Mouse (Mus musculus) limb, embryonic 15.5 days (tissue): ENCODE results near the gene Cd209e. TPM values are rescaled to one million over a fixed set of nuclear protein-coding genes. Genes with fewer than 3 reads are reported as not detected.
"Not testable (repeated sequence)": the region's sequence is repeated elsewhere in the genome, so short reads cannot be mapped to it uniquely, and the experiment has no call there.

Experiments
- ATAC-seq: fragments of 200-750 bp; cut with Nextera tagmentation; 2 replicates; pipeline ENCODE4 v1.8.0; 2017; ENCODE audit warnings: low read depth, moderate TSS enrichment; ENCODE audit not compliant: insufficient number of reproducible peaks, low FRiP score, low TSS enrichment
- H3K27ac ChIP-seq: fragments of 300-500 bp; sonication (generic); 2 replicates; pipeline ENCODE4 v1.5.1; 2015; ENCODE audit warnings: moderate library complexity, mild to moderate bottlenecking, inconsistent platforms
- H3K27me3 ChIP-seq: fragments of 300-500 bp; sonication (generic); 2 replicates; pipeline ENCODE4 v1.6.1; 2015; ENCODE audit warnings: inconsistent platforms
- H3K36me3 ChIP-seq: fragments of 300-500 bp; sonication (generic); 2 replicates; pipeline ENCODE4 v1.6.1; 2015; ENCODE audit warnings: inconsistent platforms
- H3K4me1 ChIP-seq: fragments of 300-500 bp; sonication (generic); 2 replicates; pipeline ENCODE4 v1.6.1; 2015; ENCODE audit warnings: inconsistent platforms
- H3K4me2 ChIP-seq: fragments of 300-500 bp; sonication (generic); 2 replicates; pipeline ENCODE4 v1.6.1; 2015; ENCODE audit warnings: mild to moderate bottlenecking, inconsistent platforms
- H3K4me3 ChIP-seq: fragments of 300-500 bp; sonication (generic); 2 replicates; pipeline ENCODE4 v1.5.1; 2015; ENCODE audit warnings: mild to moderate bottlenecking, inconsistent platforms
- H3K9ac ChIP-seq: fragments of 300-500 bp; sonication (generic); 2 replicates; pipeline ENCODE4 v1.6.1; 2015; ENCODE audit warnings: inconsistent platforms
- H3K9me3 ChIP-seq: fragments of 300-500 bp; sonication (generic); 2 replicates; pipeline ENCODE4 v1.6.1; 2016; ENCODE audit warnings: inconsistent platforms
- WGBS: fragments of 180-500 bp; shearing (Covaris S2); methylation state at CpG from one replicate; pipeline ENCODE4 v1.1.7; 2015; 5-methylcytosine and 5-hydroxymethylcytosine counted together
- polyA plus RNA-seq: library from polyadenylated mRNA; unstranded; fragments of >200 nt; fragmentation: Nextera tagmentation; extraction: Ambion mirVana; gene quantifications from 2 replicates; pipeline ENCODE4 v1.2.1, GENCODE M21; 2015

Cd209e gene
- polyA plus RNA-seq, result not detected in 2 replicates

DNA sequence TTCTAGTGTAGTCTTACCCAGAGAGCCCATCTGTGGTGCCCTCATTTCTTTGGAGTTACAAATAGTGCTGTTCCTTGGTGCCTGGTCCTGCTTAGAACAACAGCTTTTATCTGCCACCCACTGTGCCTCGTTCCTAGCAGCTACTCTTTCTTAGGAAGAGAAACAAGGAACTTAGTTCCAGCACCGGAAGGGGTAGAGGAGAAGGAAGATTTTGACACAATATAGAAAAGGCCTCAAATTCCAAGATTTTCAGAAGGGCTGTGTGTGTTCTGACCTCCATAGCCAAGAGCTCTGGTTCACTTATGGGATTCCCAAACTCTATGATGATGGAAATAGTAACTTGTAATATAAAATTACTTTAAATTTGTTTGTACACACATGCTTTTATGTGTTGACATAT, at the start of gene Cd209e:
Cd209e (minus strand) TSS at position 101 of the 400 bp plus-strand sequence.
- Histone ChIP-seq H3K9me3 (no peaks in the 10 kb centered on the region; the same call in 1 of the 2 replicates), H3K36me3 (no peaks in the 10 kb centered on the region), H3K4me3 (no peak within 1 kb of the TSS), H3K27me3 (no peaks in the 10 kb centered on the region), H3K4me2 (no peak within 1 kb of the TSS), H3K9ac (no peak within 1 kb of the TSS), H3K27ac (no peak within 1 kb of the TSS), H3K4me1 (no peaks in the 10 kb centered on the region)
- WGBS, result 60% methylated on average over 2 of the region's 2 CpGs
- ATAC-seq, result no peak

DNA sequence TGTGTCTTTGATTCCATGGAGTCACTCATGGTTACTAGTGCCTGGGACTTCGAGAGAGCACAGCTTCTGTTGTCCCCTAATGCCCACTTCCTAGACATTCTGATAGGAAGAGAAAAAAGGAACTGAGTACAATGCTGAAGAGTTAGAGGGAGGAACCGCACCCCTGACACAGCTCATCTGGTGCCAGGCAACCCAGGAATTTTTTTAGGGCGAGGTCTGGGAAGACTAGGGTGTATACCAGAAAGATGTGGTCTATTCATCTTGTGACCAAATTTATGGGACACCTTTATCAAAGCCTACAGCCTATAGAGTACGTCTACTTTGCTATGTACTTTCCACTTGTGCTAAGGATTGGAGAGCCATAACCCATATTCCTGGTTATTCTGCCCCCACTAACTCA, 24.3 kb upstream of the Cd209e start, which contains the start of gene Cd209d:
Cd209d (minus strand) TSS at position 101 of the 400 bp plus-strand sequence.
- H3K4me2 ChIP-seq, result no peak within 1 kb of the TSS
- H3K9ac ChIP-seq, result no peak within 1 kb of the TSS
- H3K9me3 ChIP-seq, result no peaks in the 10 kb centered on the region
- H3K36me3 ChIP-seq, result no peaks in the 10 kb centered on the region
- H3K4me3 ChIP-seq, result no peak within 1 kb of the TSS
- H3K27ac ChIP-seq, result no peak within 1 kb of the TSS
- 69% methylated on average over 4 of the region's 4 CpGs for WGBS
- H3K4me1 ChIP-seq, result no peaks in the 10 kb centered on the region
- no peak for ATAC-seq
- H3K27me3 ChIP-seq, result no peaks in the 10 kb centered on the region

DNA sequence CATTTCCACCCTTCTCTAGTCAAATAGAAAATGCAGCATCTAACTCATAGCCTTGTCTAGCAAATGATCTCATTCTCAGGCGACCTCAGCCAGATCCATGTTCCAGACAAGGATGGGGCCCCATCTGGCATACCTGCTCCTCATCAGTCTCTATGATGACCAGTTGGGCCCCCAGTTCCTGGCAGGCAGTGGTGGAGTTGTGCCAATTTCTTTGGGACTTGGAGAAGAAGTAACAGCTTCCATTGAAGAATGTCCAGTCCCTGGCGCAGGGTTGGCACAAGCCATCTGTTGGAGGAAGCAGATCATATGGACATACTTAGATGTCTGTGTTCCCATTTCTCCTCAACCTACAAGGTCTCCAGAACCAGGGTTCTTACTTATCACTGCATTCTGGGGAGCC, 22.0 kb upstream of the Cd209e start:
- no peaks in the 10 kb centered on the region for H3K4me1 ChIP-seq
- no peak for ATAC-seq
- H3K9me3 ChIP-seq, result 0 out of 2 replicates have a peak, but pooled peaks cover 4% of the 10 kb centered on the region
- H3K4me3 ChIP-seq, result no peak overlapping the region
- 78% methylated on average over 2 of the region's 2 CpGs for WGBS
- no peak overlapping the region for H3K9ac ChIP-seq
- no peaks in the 10 kb centered on the region for H3K27me3 ChIP-seq
- H3K36me3 ChIP-seq, result no peaks in the 10 kb centered on the region
- H3K4me2 ChIP-seq, result no peak overlapping the region
- no peak overlapping the region for H3K27ac ChIP-seq

DNA sequence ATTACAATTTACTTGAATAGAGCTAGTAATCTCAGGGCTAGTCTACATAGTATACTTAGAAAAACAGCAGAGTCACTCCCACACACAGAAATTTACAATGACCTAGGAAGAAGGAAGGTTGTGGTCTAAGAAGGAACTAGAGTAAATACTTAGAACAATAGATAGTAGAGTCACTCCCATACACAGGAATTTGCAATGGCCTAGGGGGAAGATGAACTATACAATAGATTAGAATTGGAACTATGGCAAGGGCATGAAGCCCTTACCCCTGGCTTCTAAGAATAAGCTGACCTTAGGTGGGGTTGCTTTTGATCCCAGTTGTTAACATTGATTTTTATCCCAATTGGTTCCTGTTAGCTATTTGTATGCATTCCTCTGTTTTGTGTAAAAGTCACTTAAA, 8.6 kb upstream of the Cd209e start:
- H3K27ac ChIP-seq, H3K4me2 ChIP-seq, H3K9me3 ChIP-seq, H3K27me3 ChIP-seq, H3K4me1 ChIP-seq, ATAC-seq, H3K9ac ChIP-seq, H3K4me3 ChIP-seq, H3K36me3 ChIP-seq: not testable (repeated sequence)

DNA sequence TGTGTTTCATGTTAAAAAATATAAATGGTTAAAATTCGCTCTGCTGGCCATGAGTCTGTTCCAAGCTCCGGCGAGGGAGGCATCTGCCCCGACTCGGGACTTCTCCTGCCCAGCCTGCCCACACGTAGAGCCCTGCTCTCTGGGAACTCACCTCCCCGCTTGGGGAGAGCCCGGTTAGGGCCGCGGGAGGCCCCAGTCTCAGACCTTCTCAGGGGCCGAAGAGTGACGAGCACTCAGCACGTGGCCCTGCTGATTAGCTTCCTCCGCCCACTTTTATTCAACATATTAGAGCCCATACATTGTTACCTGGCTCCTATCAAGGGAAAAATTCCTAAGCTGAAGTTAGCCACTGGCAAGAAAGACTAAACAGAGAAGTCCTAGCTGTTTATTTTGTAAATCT, 51.0 kb downstream of the Cd209e start:
- Histone ChIP-seq H3K4me3 (no peak overlapping the region), H3K36me3 (no peaks in the 10 kb centered on the region), H3K9ac (no peak overlapping the region), H3K4me2 (no peak overlapping the region), H3K9me3 (peaks cover 7% of the 10 kb centered on the region; the same call in 1 of the 2 replicates), H3K4me1 (no peaks in the 10 kb centered on the region), H3K27me3 (no peaks in the 10 kb centered on the region), H3K27ac (no peak overlapping the region)
- no peak for ATAC-seq
- 88% methylated on average over 14 of the region's 14 CpGs for WGBS

Other genes with a start within 250 kb of the Cd209e start
- 50.1 and 52.3 TPM in 2 replicates for gene Xab2, start 233.0 kb downstream of the Cd209e start, polyA plus RNA-seq
- 94.9 and 112 TPM in 2 replicates for gene Pet100, start 232.8 kb downstream of the Cd209e start, polyA plus RNA-seq
- gene Pcp2, start 228.8 kb downstream of the Cd209e start, polyA plus RNA-seq, result 0.12 TPM in 1 of 2 replicates, not detected in the other
- gene Stxbp2, start 223.4 kb downstream of the Cd209e start, polyA plus RNA-seq, result 42.5 and 43.0 TPM in 2 replicates
- gene Retn, start 198.5 kb downstream of the Cd209e start, polyA plus RNA-seq, result not detected in 2 replicates
- 0.51 and 1.1 TPM in 2 replicates for gene Mcemp1, start 188.6 kb downstream of the Cd209e start, polyA plus RNA-seq
- gene Fcor, start 181.9 kb downstream of the Cd209e start, polyA plus RNA-seq, result 7.6 and 9.9 TPM in 2 replicates
- gene Trappc5, start 178.0 kb downstream of the Cd209e start, polyA plus RNA-seq, result 37.7 and 39.0 TPM in 2 replicates
- 0.17 and 0.33 TPM in 2 replicates for gene Fcer2a, start 160.1 kb downstream of the Cd209e start, polyA plus RNA-seq
- not detected in 2 replicates for gene Clec4g, start 133.7 kb downstream of the Cd209e start, polyA plus RNA-seq
- gene Cd209a, start 105.3 kb downstream of the Cd209e start, polyA plus RNA-seq, result 0.52 and 0.77 TPM in 2 replicates
- not detected in 2 replicates for gene Cd209d, start 24.2 kb upstream of the Cd209e start, polyA plus RNA-seq
- gene Cd209b, start 72.5 kb upstream of the Cd209e start, polyA plus RNA-seq, result not detected in 2 replicates
- gene Cd209c, start 100.4 kb upstream of the Cd209e start, polyA plus RNA-seq, result 0.27 and 0.36 TPM in 2 replicates